Mouse (Mus musculus): ENCODE data around the gene Usp13.

DNA sequence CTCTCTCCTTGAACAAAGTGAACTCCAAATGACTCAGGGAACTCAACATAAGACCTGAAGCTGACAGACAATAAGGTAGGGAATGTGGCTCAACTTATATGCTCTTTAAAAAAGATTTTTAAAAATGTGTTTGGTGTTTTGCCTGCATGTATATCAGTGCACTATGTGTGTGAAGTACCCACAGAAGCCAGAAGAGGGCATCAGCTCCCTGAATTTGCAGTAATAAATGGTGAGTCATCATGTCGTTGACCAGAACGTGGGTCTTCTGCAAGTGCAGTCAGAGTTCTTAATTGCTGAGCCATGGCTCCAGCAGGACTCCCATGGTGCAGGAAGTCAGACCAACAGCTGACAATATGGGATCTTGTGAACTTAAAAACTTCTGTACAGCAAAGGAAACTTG, 148.2 kb downstream of the Usp13 start:
- no peak for TF ChIP-seq EP300 (optimal IDR thresholded peaks at IDR 0.05)
- peak; percentile 70 for TF ChIP-seq CTCF (IDR thresholded peaks at IDR 0.05; ENCODE audit: low read depth)

Measured in stomach, postnatal 0 days (tissue).